Mouse (Mus musculus) heart, postnatal 10 days (tissue): ENCODE measurements around the gene Brat1. TPM values are rescaled to one million over a fixed set of nuclear protein-coding genes. Genes with fewer than 3 reads are reported as not detected.
"Not testable (repeated sequence)": the region's sequence is repeated elsewhere in the genome, so short reads cannot be mapped to it uniquely, and the experiment has no call there.

Experiments used
- DNase-seq, 2 experiments: peaks; one replicate each; pipeline ENCODE4 v3.0.0; 2021
- intact Hi-C: fragments of 180-260 bp; cut with DNase I; formaldehyde crosslinking; loops from one replicate; pipeline ENCODE4 v1.15.1; 2025
- total RNA-seq, 2 experiments: library from RNA; stranded (reverse); gene quantifications; 2 replicates each; pipeline ENCODE4 v1.2.3; 2021

Gene Brat1
- total RNA-seq, result 10 to 100 TPM in 1 of 2 experiments, 1 to 10 TPM in 1; 9.6 to 10.8 TPM

DNA sequence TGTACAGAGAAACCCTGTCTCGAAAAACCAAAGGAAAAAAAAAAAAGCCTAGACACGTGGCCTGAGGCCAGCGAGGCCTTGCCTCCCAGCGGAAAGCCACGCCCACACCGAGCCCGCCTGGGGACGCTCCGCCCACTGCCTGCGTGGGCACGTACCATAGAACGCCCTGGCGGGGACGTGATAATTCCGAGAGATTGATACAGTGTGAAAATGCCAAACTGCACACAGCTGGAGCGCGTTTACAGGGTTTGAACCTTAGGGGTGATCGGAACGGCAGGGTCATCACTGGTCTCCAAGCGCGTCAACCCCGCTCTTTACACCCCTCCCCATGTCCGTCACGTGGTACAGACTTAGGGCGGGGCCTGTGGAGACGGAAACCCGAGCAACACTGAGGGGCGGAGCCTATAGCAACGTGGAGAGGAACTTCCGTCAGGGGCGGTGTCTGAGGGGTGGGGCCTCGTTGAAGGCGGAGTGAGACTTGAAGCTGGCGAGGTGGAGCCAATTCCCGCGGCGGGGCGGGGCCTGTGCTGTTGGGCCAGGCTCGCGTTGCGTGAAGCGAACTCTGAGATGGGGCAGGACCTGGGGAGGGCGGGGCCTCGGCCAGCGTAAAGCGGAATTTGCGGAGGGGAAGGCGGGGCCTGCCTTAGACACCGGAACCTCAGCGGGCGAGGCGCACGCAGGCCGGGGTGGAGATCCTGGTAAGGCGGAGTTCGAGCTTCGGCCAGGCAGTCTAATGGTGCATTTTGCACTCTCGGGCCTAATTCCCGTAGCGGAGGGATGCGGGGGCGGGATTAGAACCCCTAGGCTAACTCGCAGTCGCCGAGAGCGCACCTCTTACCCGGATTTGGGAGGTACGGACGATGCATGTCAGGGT lies at the start of gene Brat1:
TSS of gene Brat1 (plus strand) at position 634 of the 874 bp plus-strand sequence.
- intact Hi-C loops, result loop anchor here (5.0 kb wide), 1 partner anchor 123 kb away; no protein-coding TSS in a partner anchor
- peak; percentile 100 for DNase-seq

DNA sequence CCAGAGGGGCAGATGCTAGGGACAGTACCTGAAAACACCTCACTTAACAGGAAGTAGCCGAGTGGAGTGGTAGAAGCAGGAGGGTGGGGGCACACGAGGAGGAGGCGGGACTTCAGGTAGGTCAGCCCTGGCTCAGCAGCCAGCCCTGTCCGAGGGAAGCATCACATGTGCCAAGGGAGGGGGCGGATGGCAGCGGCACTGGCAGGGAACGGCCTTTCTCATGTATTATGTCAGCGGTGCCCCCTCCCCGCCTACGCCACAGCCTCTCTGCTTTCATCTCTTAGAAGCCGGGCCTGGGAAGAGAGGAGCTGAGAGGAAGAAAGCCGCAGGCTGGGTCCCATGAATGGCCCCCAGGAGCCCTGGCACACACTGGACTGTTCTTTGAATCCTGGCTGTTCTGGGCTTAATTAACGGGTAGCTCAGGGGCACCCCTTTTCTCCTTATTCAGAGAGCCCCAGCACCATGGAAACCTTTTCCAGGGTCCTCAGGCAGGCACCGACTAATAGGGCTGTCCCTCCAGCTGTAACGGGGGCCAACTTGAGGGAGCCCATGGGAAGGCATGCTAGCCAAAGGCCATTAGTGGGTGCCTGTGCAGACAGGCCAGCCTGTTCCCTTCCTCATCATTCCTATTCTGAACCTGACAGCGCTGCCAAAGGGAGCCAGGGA lies 45.1 kb upstream of the Brat1 start:
- intact Hi-C loops, result loop anchor here (5.0 kb wide), 1 partner anchor 32 kb away; no protein-coding TSS in a partner anchor
- no peak for DNase-seq

GRCm38 (mm10) chr5:140660398-140660797 lies 44.4 kb upstream of the Brat1 start:
- intact Hi-C loops, result loop anchor here (5.0 kb wide), 1 partner anchor 33 kb away; no protein-coding TSS in a partner anchor
- DNase-seq, result no peak

DNA sequence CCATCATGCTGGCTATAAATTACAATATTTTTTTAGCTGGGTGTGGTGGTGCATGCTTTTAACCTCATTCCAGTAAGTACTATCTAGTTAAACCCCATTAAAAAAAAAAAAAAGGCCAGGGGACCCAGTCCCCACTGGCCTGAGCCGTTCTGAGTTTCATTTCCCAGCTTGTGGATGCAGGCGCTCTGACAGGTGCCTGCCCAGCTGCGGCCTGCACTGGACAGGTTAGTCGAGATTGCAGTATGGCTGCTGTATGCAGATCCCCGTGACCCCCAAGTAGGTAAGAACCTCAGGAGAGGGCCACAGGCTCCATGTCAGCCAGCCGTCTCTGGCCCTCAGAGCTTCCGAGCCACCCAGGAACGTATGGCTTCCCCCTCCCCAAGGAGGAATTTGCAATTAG lies 43.4 kb upstream of the Brat1 start:
- intact Hi-C loops, result loop anchor here (5.0 kb wide), 1 partner anchor 34 kb away; no protein-coding TSS in a partner anchor
- DNase-seq, result no peak

DNA sequence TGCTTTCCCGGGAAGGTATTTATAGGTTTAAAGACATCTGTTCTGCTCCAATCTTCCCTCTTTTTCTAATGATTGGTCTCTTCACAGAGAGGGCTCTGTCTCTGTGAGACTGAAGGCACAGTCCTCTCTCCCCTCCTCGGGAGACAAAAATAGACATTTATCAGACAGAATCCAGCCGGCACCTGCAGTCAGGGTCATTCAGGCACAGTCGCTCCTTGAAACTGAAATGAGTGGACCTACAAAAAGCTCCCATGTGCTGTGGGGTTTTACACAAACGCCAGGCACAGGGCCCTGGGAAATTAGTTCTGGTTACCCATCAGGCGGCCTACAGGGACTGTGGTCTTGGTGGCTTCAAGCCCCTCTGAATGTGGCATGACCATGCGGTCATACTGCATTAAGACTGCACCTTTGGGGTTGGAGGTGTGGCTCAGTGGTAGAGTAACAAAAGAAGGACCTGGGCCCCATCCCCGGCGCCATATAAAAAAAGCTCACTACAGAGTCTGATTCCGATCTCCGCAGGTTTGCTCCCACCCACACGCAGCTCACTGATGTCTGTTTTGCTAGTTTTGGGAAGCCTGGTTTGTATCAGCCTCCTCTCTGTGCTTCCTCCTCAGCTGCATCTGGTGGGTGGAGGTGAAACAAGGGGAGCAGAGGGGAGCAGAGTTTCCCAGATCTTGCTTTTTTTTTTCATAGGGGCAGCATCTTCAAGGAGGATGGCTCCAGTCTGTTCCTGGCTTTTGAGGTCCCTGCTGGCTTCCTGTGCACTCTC lies 42.8 kb upstream of the Brat1 start:
- DNase-seq, result peak in 1 of 2 experiments; percentile 35
- intact Hi-C loops, result loop anchor here (5.0 kb wide), 1 partner anchor 35 kb away; no protein-coding TSS in a partner anchor

DNA sequence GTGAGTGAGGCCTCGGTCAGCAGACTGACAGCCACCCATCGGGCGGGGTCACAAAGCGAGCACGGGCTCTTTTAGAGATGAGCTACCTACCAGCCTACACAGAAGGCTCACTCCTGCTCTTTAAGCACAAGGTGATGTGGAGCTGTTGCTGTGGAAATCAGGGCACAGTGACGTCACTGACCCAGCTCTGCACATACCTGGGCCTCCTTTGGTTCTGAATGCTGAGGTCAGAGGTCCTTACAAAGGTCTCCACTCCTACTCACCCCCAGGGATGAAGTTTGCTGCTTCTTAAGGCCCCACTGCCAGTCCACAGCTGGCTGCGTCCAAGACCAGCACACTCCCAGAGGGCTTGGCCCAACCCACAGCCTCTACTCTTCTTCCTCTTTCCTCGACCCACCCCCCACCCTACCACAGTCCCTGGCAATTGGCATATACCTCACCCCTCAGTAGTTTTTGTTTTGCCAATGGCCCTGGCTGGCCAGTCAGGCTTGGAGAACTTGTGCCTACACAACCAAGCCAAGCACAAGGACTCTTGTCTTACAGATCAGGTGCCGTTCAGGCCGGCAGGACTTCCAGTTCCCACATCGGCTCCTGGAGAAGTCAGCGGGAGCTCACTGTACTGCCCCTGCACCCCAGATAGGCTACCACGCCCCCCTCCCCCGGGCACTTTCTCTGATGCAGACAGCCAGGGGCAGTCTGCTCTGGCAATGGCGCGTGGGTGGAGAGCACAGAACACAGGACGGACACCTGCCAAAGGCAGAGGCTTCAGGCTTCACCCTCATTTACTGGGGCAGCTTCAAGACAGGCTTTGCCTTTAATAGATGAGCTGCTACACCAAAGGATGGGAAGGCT lies 41.8 kb upstream of the Brat1 start:
- DNase-seq, result no peak
- intact Hi-C loops, result loop anchor here (5.0 kb wide), 1 partner anchor 36 kb away; no protein-coding TSS in a partner anchor

DNA sequence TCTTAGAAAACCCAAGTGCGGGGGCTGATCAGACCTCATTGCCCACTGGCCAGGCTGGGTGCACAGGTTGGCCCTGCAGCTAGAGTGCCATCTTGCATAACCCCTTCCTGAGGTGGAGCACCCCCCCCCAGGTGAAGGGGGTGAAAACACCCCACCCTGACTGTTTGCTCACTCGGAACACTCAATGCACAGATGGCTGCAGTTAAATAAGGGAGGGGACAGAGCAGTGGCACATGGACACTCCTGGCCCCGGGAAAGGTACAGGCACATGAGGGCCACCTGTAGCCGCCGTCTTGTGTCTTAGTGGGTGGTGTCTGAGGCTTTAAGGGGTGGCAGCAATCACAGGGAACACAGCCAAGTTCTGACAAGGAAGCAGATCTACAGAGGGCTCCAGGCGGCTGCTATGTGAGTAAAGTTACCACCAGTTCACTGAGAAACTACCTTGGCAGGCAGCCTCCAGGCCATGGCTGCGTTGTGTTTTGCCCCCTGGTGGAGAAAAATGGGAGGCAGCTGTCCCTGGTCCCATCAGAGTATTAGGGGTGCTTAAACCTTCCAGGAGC lies 41.1 kb upstream of the Brat1 start:
- peak; percentile 80 to 89 for DNase-seq
- intact Hi-C loops, result loop anchor here (1.0 to 5.0 kb wide), 2 partner anchors 36 to 123 kb away; no protein-coding TSS in a partner anchor

DNA sequence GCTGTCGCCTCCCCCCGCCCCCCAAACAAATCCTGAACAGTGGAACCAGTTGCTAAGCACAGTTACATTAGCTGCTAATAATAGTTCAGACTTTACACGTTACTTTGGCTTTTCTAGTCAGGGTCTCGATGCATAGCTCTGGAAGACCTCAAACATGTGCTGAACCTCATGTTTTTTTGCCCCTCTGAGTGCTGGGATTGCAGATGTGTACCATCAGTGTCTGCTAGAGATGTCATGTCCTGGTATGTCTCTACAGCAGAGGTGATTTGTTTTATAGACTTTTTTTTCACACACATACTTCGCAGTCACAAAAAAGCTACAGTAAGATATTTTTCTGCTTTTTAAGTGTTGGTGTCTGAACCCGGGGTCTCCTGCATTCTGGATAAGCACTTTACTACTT lies 32.7 kb upstream of the Brat1 start:
- DNase-seq, result no peak
- intact Hi-C loops, result no loop called here

- DNase-seq, result peak; percentile 59
- intact Hi-C loops, result not testable (repeated sequence)
These were observed 32.2 kb upstream of the Brat1 start for GRCm38 (mm10) chr5:140672603-140673002.

GRCm38 (mm10) chr5:140674036-140674435 lies 30.8 kb upstream of the Brat1 start:
- DNase-seq, result no peak
- intact Hi-C loops, result no loop called here

- no peak for DNase-seq
These were observed 29.7 kb upstream of the Brat1 start for GRCm38 (mm10) chr5:140675079-140675478.

GRCm38 (mm10) chr5:140675640-140676039 lies 29.2 kb upstream of the Brat1 start:
- DNase-seq, result no peak
- intact Hi-C loops, result no loop called here

More at GRCm38 (mm10) chr5:140675079-140675478, 29.7 kb upstream of the Brat1 start:
- intact Hi-C loops, result no loop called here

- DNase-seq, result no peak
- intact Hi-C loops, result no loop called here
These were observed 27.7 kb upstream of the Brat1 start for GRCm38 (mm10) chr5:140677137-140677536.

GRCm38 (mm10) chr5:140680051-140680450 lies 24.8 kb upstream of the Brat1 start:
- DNase-seq, result no peak
- intact Hi-C loops, result no loop called here

DNA sequence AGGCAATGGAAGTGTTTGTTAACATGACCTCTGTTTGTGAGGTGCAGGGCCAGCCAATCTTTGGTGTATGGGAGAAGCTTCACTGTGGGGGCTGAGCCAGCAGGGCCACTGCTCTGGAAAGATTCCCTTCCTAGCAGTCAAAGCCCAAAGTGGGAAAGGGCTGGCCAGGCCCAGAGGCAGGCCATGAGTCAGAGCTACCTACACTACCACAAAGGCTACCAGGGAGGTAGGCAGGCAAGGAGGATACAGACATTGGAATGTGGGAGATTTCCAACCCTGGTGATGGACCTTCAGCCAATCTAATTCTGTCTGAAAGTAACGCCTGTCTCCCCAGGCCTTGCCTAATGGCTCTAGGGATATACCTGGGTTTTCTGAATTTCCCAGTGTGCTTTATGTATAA lies 23.9 kb upstream of the Brat1 start:
- DNase-seq, result no peak
- intact Hi-C loops, result no loop called here

DNA sequence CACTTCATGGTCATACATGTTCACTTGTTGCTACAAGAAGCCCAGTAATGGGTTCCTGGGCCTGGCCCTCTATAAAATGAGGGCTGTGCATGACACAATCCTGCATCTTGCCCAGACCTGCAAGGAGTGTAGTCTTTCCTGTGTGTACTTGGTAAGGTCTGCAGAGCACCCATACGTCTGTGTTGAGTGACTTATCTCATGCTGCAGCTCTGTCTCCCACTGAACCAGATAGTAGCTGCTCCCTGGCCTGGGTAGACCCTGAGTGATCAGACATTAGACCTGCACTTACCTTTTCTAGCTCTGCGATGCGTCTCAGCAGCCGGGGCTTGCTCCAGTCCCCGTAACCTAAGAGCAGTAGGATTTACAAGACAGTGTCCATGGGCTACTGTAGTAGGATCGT lies 22.7 kb upstream of the Brat1 start:
- no peak for DNase-seq
- intact Hi-C loops, result no loop called here

DNA sequence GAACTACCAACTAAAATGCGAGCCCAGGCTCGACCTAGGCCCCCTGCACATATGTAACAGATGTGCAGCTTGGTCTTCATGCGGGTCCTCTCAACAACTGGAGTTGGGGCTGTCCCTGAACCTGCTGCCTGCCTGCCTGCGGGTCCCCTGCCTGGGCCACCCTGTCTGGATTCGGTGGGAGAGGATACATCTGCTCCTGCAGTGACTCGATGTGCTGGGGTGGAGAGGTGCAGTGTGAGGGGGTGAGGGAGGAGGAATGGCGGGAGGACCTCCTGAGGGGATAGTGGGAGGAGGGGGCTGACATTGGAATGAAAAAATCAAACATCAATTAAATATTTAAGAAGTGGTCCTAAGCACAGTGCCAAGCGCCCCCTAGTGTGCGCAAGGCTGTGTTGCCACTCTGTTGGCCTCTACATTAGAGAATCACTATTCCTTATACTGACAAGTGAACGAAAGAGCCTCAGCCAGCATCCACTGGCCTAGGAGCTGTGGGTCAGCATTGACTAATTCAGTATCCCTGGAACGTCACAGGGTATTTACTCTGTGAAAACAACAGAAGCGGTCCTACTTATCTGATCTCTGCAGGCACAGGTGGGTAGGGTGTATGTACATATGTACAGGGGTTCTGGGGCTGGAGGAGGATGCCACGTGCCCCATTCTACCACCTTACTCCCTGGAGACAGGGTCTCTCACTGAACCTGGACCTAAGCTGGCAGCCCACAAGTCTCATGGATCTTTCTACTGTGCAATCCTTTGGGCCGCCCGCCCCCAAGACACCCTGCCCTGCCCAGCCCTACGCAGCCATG lies 20.3 kb upstream of the Brat1 start:
- intact Hi-C loops, result loop anchor here (5.0 kb wide), 1 partner anchor 147 kb away; no protein-coding TSS in a partner anchor
- peak; percentile 41 to 63 for DNase-seq

GRCm38 (mm10) chr5:140688434-140688833 lies 16.4 kb upstream of the Brat1 start:
- DNase-seq, result no peak
- intact Hi-C loops, result loop anchor here (5.0 kb wide), 1 partner anchor 151 kb away; no protein-coding TSS in a partner anchor
